Mouse (Mus musculus) ZHBTc4 (cell line): Measurements from ENCODE around the gene Fgfbp3.
A peak's percentile ranks its signal among the peaks of the same experiment; 100 is the strongest.
"Not testable (repeated sequence)": the region's sequence is repeated elsewhere in the genome, so short reads cannot be mapped to it uniquely, and the experiment has no call there.

Experiments used
- DNase-seq: peaks from one replicate; pipeline ENCODE4 v3.0.0-alpha.2; 2011; ENCODE audit warnings: low read depth, low spot score

Fgfbp3 gene

GRCm38 (mm10) chr19:36919466-36919865 lies at the start of gene Fgfbp3:
Gene Fgfbp3 (minus strand): TSS chr19:36919615.
- DNase-seq, result peak; percentile 40

GRCm38 (mm10) chr19:36962544-36963260 lies 43.3 kb upstream of the Fgfbp3 start:
- DNase-seq, result not testable (repeated sequence)

- no peak for DNase-seq
Observed at GRCm38 (mm10) chr19:36961320-36961719, 41.9 kb upstream of the Fgfbp3 start.

GRCm38 (mm10) chr19:36958331-36958730 lies 38.9 kb upstream of the Fgfbp3 start:
- no peak for DNase-seq

GRCm38 (mm10) chr19:36953637-36954206 lies 34.3 kb upstream of the Fgfbp3 start:
- no peak for DNase-seq

- no peak for DNase-seq
Observed at GRCm38 (mm10) chr19:36940064-36940463, 20.6 kb upstream of the Fgfbp3 start.

GRCm38 (mm10) chr19:36938008-36938407 lies 18.6 kb upstream of the Fgfbp3 start:
- DNase-seq, result no peak

- no peak for DNase-seq
Observed at GRCm38 (mm10) chr19:36936285-36936684, 16.9 kb upstream of the Fgfbp3 start.

- DNase-seq, result no peak
Observed at GRCm38 (mm10) chr19:36932613-36933012, 13.2 kb upstream of the Fgfbp3 start.

GRCm38 (mm10) chr19:36932097-36932496 lies 12.7 kb upstream of the Fgfbp3 start:
- DNase-seq, result no peak

- DNase-seq, result no peak
Observed at GRCm38 (mm10) chr19:36929816-36930215, 10.4 kb upstream of the Fgfbp3 start.

GRCm38 (mm10) chr19:36927800-36928361 lies 8.5 kb upstream of the Fgfbp3 start:
- no peak for DNase-seq

GRCm38 (mm10) chr19:36926553-36927236 lies 7.3 kb upstream of the Fgfbp3 start:
- DNase-seq, result no peak

- peak; percentile 96 for DNase-seq
Observed at GRCm38 (mm10) chr19:36925671-36926552, 6.5 kb upstream of the Fgfbp3 start, which contains the start of gene Btaf1. Gene Btaf1 (plus strand): TSS chr19:36926079.

GRCm38 (mm10) chr19:36922936-36923335 lies 3.5 kb upstream of the Fgfbp3 start:
- DNase-seq, result no peak

GRCm38 (mm10) chr19:36922015-36922414 lies 2.6 kb upstream of the Fgfbp3 start:
- peak; percentile 39 for DNase-seq

GRCm38 (mm10) chr19:36918441-36919301 lies 744 bp downstream of the Fgfbp3 start:
- DNase-seq, result peak; percentile 81

GRCm38 (mm10) chr19:36916876-36917389 lies 2.5 kb downstream of the Fgfbp3 start:
- no peak for DNase-seq

- no peak for DNase-seq
Observed at GRCm38 (mm10) chr19:36916206-36916605, 3.2 kb downstream of the Fgfbp3 start.

- DNase-seq, result no peak
Observed at GRCm38 (mm10) chr19:36913064-36913463, 6.4 kb downstream of the Fgfbp3 start.
